Mouse (Mus musculus): ENCODE results near the gene Hist1h3g. TPM values are rescaled to one million over a fixed set of nuclear protein-coding genes. Genes with fewer than 3 reads are reported as not detected.
"Not testable (repeated sequence)": the region's sequence is repeated elsewhere in the genome, so short reads cannot be mapped to it uniquely, and the experiment has no call there.

The Hist1h3g gene
- 6.5 and 7.7 TPM in 2 replicates for polyA plus RNA-seq (2016; fragmentation: Nextera tagmentation; extraction: Ambion mirVana)

DNA sequence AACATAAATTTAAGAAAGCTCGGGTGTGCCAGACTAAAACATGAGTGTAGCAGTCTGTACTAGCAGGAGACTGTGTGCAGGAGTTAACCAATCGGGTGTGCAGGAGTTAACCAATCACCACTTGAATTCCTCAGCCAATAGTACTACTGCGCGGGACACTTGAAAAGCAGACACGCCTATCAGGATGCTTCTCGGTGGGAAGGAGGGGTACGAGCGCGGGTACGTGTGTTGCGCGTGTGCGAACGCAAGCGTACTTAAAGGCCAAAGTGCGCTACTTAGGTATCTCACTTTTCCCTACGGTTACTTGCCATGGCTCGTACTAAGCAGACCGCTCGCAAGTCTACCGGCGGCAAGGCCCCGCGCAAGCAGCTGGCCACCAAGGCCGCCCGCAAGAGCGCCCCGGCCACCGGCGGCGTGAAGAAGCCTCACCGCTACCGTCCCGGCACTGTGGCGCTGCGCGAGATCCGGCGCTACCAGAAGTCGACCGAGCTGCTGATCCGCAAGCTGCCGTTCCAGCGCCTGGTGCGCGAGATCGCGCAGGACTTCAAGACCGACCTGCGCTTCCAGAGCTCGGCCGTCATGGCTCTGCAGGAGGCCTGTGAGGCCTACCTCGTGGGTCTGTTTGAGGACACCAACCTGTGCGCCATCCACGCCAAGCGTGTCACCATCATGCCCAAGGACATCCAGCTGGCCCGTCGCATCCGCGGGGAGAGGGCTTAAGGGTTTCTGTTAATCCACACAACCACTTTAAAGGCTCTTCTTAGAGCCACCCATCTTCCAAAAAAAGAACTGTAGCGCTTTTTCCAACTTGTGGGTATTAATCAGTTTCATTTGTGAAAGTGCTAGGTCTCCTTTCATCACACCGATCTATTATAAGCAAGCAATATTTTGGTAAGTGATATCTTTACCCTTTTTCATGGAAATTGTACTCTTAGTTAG lies at the start of gene Hist1h3g:
Hist1h3g (plus strand) TSS at position 286 of the 939 bp plus-strand sequence.
- H3K9me3 ChIP-seq; H3K27me3 ChIP-seq (replicated peaks; ENCODE audit: low read depth, poor library complexity, severe bottlenecking); H3K36me3 ChIP-seq (replicated peaks): not testable (repeated sequence)
- H3K27ac ChIP-seq (replicated peaks), result peak within 1 kb of the TSS; percentile 94
- H3K4me3 ChIP-seq, result peak within 1 kb of the TSS; percentile 60
- under 1% methylated on average over 53 of the region's 62 CpGs for WGBS
- H3K4me1 ChIP-seq, result peaks cover 35% of the 10 kb centered on the region
- peak; percentile 92 for DNase-seq (ENCODE audit: low spot score)

DNA sequence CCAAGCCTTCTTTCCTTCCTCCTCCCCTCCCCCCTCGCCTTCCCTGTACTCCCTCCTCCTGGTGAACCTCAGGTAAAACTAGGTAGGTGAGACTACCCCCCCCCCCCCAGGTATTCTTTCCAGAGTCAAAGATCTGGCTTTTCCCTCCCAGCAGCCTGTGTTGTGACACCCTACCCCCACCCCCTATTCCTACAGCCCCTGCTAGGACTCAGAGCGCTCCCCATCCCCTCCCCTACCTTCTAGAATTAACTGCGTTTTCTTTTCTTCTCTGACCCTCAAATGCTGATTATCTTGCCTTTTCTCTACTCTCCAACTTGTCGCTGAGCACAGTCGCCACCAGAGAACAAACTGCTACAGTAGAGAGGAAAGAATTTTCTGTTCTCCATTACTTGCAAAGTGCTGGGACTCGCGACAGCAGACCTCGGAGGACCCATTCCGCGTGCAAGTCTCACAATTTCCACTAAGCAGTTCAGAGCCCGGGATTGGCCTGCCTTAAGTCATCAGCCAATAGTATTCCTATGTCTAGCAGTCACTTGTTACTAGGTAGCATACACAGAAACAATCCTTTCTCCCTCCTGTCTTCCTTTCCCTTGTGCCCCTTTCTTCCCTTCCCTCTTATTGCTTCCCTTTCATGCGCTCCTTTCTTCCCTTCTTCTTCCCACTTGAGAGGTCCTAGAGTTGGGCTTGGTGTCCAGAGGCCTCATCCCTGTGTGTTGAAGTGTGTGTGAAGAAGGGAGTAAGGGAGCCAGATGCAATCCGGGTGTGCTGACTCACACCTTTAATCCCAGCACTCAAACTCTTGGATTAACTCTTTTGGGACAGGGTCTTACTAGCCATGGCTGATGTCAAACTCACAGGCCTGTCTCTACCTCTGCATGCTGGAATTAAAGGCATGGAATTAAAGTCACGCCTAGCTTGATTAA lies 46.6 kb upstream of the Hist1h3g start, which contains the start of gene Btn2a2:
Btn2a2 (minus strand) TSS at position 458 of the 923 bp plus-strand sequence.
- Histone ChIP-seq H3K27me3 (replicated peaks; ENCODE audit: low read depth, poor library complexity, severe bottlenecking) (peaks cover 16% of the 10 kb centered on the region), H3K9me3 (no peaks in the 10 kb centered on the region), H3K4me1 (peaks cover 25% of the 10 kb centered on the region), H3K4me3 (peak within 1 kb of the TSS; percentile 59), H3K27ac (replicated peaks) (peak within 1 kb of the TSS; percentile 72), H3K36me3 (replicated peaks) (no peaks in the 10 kb centered on the region)
- DNase-seq (ENCODE audit: low spot score), result peak; percentile 79
- 5% methylated on average over 14 of the region's 14 CpGs for WGBS

DNA sequence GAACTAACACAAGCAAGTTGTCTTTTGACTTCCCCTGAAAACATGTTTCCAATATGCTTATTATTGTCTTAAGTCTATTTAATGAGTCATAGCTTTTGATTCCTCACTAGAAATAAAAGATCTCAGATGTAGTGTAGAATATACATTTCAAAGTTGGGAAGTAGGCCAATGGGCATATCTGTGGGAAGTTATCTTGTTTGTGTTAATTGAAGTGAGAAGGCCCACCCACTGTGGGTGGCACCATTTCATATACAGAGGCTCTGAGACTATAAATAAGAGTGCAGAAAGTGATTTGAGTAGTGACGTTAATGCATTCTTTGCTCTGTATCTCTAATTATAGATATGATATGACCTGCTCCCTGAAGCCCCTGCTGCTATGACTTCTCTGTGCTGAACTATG lies 44.4 kb upstream of the Hist1h3g start:
- Histone ChIP-seq H3K36me3 (replicated peaks) (no peaks in the 10 kb centered on the region), H3K27ac (replicated peaks) (no peak overlapping the region), H3K9me3 (no peaks in the 10 kb centered on the region), H3K27me3 (replicated peaks; ENCODE audit: low read depth, poor library complexity, severe bottlenecking) (peaks cover 16% of the 10 kb centered on the region), H3K4me3 (no peak overlapping the region), H3K4me1 (peaks cover 18% of the 10 kb centered on the region)
- no peak for DNase-seq (ENCODE audit: low spot score)
- WGBS, result 69% methylated on average over 1 of the region's 1 CpGs

DNA sequence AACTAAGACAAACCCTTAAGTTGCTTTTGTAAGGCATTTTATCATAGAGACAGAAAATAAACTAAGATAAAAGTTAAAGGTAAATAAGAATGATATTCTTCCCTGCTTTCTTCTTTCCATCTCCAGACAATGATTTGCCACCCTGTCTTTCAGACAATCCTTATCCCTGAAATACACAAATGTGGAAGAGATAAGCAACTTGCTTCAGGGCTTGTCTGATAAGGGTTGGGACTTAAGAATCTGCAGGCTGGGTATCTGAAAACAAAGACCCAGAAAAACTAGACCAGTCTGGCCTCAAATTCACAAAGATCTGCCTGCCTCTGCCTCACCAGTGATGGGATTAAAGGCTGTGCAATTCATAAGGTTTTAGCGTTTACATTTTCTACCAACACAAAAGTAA lies 44.0 kb upstream of the Hist1h3g start:
- Histone ChIP-seq H3K27ac (replicated peaks) (no peak overlapping the region), H3K36me3 (replicated peaks) (no peaks in the 10 kb centered on the region), H3K4me1 (peaks cover 18% of the 10 kb centered on the region), H3K4me3 (no peak overlapping the region), H3K27me3 (replicated peaks; ENCODE audit: low read depth, poor library complexity, severe bottlenecking) (peaks cover 16% of the 10 kb centered on the region), H3K9me3 (no peaks in the 10 kb centered on the region)
- no peak for DNase-seq (ENCODE audit: low spot score)
- WGBS, result 14% methylated on average over 1 of the region's 1 CpGs

DNA sequence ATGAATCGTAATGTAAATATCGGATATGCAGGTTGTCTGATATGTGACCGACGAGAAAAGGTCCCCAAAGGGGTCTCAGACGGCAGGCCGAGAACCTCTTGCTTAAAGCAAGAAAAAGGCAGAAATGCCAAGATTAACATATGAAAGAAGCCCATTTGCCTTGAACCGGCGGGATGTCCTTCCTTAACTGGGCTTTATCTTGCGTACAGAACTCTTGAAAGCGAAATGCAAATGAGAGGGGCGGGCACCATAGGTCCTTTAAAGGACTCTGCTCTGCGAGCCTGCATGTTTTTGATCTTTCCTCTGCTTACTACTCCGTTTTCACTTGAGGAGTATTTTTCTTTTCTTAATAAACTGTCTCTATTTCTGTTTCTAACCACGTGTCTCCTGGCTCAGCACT lies 43.2 kb upstream of the Hist1h3g start:
- Histone ChIP-seq H3K4me3 (peak overlapping the region; percentile 51), H3K36me3 (replicated peaks) (no peaks in the 10 kb centered on the region), H3K4me1 (peaks cover 19% of the 10 kb centered on the region), H3K9me3 (no peaks in the 10 kb centered on the region), H3K27ac (replicated peaks) (no peak overlapping the region), H3K27me3 (replicated peaks; ENCODE audit: low read depth, poor library complexity, severe bottlenecking) (peaks cover 16% of the 10 kb centered on the region)
- 6% methylated on average over 14 of the region's 14 CpGs for WGBS
- no peak for DNase-seq (ENCODE audit: low spot score)

DNA sequence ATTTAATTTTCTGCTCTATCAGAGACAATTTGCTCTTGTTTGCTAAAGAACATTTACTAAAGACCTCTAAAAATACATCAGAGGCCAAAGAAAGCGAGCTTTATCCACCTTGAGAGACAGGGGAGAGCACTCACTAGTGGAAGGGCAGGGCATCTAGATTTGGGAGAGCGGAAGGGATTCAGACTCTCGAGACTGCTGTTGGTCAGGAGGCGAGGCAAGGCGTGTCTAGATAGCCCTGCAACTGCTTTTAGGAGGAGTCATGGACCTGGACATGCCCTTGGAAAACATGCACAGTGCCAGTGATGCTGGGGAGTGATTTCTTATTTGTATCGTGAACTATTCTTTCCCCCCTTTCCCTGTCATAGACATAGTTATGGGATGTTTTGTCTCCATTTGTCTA lies 39.7 kb upstream of the Hist1h3g start:
- H3K4me1 ChIP-seq, result peaks cover 32% of the 10 kb centered on the region
- H3K27me3 ChIP-seq (replicated peaks; ENCODE audit: low read depth, poor library complexity, severe bottlenecking), result peaks cover 8% of the 10 kb centered on the region
- WGBS, result 73% methylated on average over 6 of the region's 6 CpGs
- no peak overlapping the region for H3K4me3 ChIP-seq
- no peak for DNase-seq (ENCODE audit: low spot score)
- no peaks in the 10 kb centered on the region for H3K9me3 ChIP-seq
- H3K36me3 ChIP-seq (replicated peaks), result no peaks in the 10 kb centered on the region
- no peak overlapping the region for H3K27ac ChIP-seq (replicated peaks)

DNA sequence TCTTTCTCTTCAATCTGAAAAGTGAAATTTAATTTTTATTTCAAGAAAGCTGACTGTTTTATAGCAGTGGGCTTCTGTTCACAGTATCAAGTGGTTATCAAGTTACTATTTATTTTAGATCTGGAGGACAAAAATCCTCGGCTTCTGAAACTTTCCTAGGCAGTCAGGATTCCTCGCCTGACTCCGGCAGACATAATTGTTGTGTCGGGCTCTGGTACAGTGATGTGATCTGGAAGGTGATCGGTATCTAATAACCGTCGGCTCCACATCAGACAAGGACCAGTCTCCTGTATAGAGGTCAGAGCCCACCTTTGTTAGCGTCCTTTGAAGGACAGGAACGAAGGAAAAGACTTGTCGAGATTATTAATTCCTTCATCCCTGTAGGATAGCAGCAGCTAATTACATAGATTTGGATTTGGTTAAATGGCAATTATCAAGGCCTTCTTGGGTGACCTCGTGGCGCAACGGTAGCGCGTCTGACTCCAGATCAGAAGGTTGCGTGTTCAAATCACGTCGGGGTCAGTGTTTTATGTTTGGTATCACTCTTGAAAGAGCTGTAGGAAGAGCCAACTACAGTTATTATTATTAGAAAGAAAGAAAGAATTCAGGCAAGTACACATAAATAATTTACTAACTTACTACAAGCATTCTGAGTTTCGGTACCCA lies 37.4 kb upstream of the Hist1h3g start:
- DNase-seq (ENCODE audit: low spot score), result peak; percentile 76
- Histone ChIP-seq H3K27me3 (replicated peaks; ENCODE audit: low read depth, poor library complexity, severe bottlenecking) (peaks cover 2% of the 10 kb centered on the region), H3K4me1 (peaks cover 41% of the 10 kb centered on the region), H3K27ac (replicated peaks) (no peak overlapping the region), H3K4me3 (peak overlapping the region; percentile 56), H3K36me3 (replicated peaks) (no peaks in the 10 kb centered on the region), H3K9me3 (no peaks in the 10 kb centered on the region)
- WGBS, result under 1% methylated on average over 19 of the region's 19 CpGs

DNA sequence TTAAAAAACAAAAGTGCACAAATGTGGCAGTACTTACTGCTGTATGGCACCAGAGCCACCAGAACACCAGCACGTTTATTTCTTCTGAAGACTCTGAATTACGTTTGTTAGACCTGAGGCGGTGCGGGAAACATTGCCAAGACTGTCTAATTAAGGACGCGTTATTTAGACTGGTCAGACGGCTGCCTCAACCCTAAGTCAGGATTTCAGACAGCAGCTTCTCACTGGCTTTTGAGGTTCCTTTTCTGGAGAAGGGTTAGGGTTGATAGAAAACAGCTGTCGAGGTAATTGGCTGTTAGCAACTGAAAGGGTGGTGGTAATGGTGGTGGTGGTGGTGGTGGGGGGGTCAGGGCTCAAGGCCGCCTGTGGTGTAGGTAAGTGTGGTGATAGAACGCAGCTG lies 36.6 kb upstream of the Hist1h3g start:
- DNase-seq (ENCODE audit: low spot score), result peak; percentile 68
- peak overlapping the region; percentile 44 for H3K27ac ChIP-seq (replicated peaks)
- no peaks in the 10 kb centered on the region for H3K27me3 ChIP-seq (replicated peaks; ENCODE audit: low read depth, poor library complexity, severe bottlenecking)
- H3K9me3 ChIP-seq, result no peaks in the 10 kb centered on the region
- H3K4me3 ChIP-seq, result peak overlapping the region; percentile 56
- WGBS, result 3% methylated on average over 10 of the region's 10 CpGs
- peaks cover 45% of the 10 kb centered on the region for H3K4me1 ChIP-seq
- H3K36me3 ChIP-seq (replicated peaks), result no peaks in the 10 kb centered on the region

GRCm38 (mm10) chr13:23499943-23500342 lies 35.3 kb upstream of the Hist1h3g start:
- peak; percentile 19 for DNase-seq (ENCODE audit: low spot score)
- 2% methylated on average over 7 of the region's 7 CpGs for WGBS
- Histone ChIP-seq H3K36me3 (replicated peaks) (no peaks in the 10 kb centered on the region), H3K4me3 (peak overlapping the region; percentile 56), H3K9me3 (no peaks in the 10 kb centered on the region), H3K27me3 (replicated peaks; ENCODE audit: low read depth, poor library complexity, severe bottlenecking) (no peaks in the 10 kb centered on the region), H3K27ac (replicated peaks) (no peak overlapping the region), H3K4me1 (peaks cover 53% of the 10 kb centered on the region)

GRCm38 (mm10) chr13:23500424-23501200 lies 34.6 kb upstream of the Hist1h3g start:
- Histone ChIP-seq H3K4me1 (peaks cover 60% of the 10 kb centered on the region), H3K27me3 (replicated peaks; ENCODE audit: low read depth, poor library complexity, severe bottlenecking) (no peaks in the 10 kb centered on the region), H3K36me3 (replicated peaks) (no peaks in the 10 kb centered on the region), H3K27ac (replicated peaks) (no peak overlapping the region), H3K9me3 (no peaks in the 10 kb centered on the region), H3K4me3 (peak overlapping the region; percentile 56)
- DNase-seq (ENCODE audit: low spot score), result peak; percentile 87
- WGBS, result under 1% methylated on average over 17 of the region's 17 CpGs

- no peaks in the 10 kb centered on the region for H3K9me3 ChIP-seq
- 22% methylated on average over 5 of the region's 5 CpGs for WGBS
These were observed 33.7 kb upstream of the Hist1h3g start for GRCm38 (mm10) chr13:23501511-23501910.

More at GRCm38 (mm10) chr13:23501511-23501910, 33.7 kb upstream of the Hist1h3g start:
- Histone ChIP-seq H3K27ac (replicated peaks) (no peak overlapping the region), H3K4me3 (peak overlapping the region; percentile 52), H3K36me3 (replicated peaks) (no peaks in the 10 kb centered on the region), H3K27me3 (replicated peaks; ENCODE audit: low read depth, poor library complexity, severe bottlenecking) (no peaks in the 10 kb centered on the region), H3K4me1 (peaks cover 66% of the 10 kb centered on the region)
- no peak for DNase-seq (ENCODE audit: low spot score)
